Mouse (Mus musculus) heart, adult 2 months (tissue): ENCODE results near the gene Fgf22. TPM values are rescaled to one million over a fixed set of nuclear protein-coding genes. Genes with fewer than 3 reads are reported as not detected.

Source experiments
- DNase-seq, 2 experiments: peaks; one replicate each; pipeline ENCODE4 v3.0.0; 2021
- H3K27ac ChIP-seq: fragments of 200-600 bp; 2 replicates; pipeline ENCODE4 v1.8.1; 2022
- H3K27me3 ChIP-seq: fragments of 200-500 bp; 2 replicates; pipeline ENCODE4 v1.6.1; 2012; ENCODE audit warnings: mild to moderate bottlenecking, low read length, inconsistent platforms, mixed read lengths; ENCODE audit not compliant: control insufficient read depth, insufficient read depth
- H3K36me3 ChIP-seq: fragments of 200-500 bp; 2 replicates; pipeline ENCODE4 v1.6.1; 2012; ENCODE audit warnings: low read length, inconsistent platforms; ENCODE audit not compliant: control insufficient read depth, insufficient read depth
- H3K4me1 ChIP-seq: fragments of 200-500 bp; 2 replicates; pipeline ENCODE4 v1.6.1; 2011; ENCODE audit warnings: low read length; ENCODE audit not compliant: control insufficient read depth, insufficient read depth
- H3K4me3 ChIP-seq: fragments of 200-600 bp; 2 replicates; pipeline ENCODE4 v1.8.1; 2022
- H3K79me2 ChIP-seq: fragments of 200-500 bp; replicated peaks from 2 replicates; pipeline ENCODE4 v1.6.1; 2012; ENCODE audit warnings: mild to moderate bottlenecking, inconsistent platforms, low read length, moderate library complexity, mixed read lengths; ENCODE audit not compliant: control insufficient read depth, insufficient read depth
- H3K9ac ChIP-seq: fragments of 200-500 bp; 2 replicates; pipeline ENCODE4 v1.6.1; 2012; ENCODE audit warnings: low read depth, mild to moderate bottlenecking, control low read depth, inconsistent platforms, low read length, mixed read lengths
- CTCF ChIP-seq: fragments of 200-600 bp; IDR thresholded peaks from 2 replicates; pipeline ENCODE4 v1.8.1; 2022; ENCODE audit warnings: antibody characterized with exemption, mild to moderate bottlenecking, moderate library complexity
- EP300 ChIP-seq: fragments of 200-500 bp; IDR thresholded peaks from 2 replicates; pipeline ENCODE4 v1.6.1; 2011; ENCODE audit warnings: low read depth, low read length, control low read depth; ENCODE audit not compliant: insufficient read depth
- POLR2A ChIP-seq: fragments of 200-500 bp; IDR thresholded peaks from 2 replicates; pipeline ENCODE4 v1.6.1; 2011; ENCODE audit warnings: mild to moderate bottlenecking, low read depth, low read length, control low read depth; ENCODE audit not compliant: insufficient read depth
- WGBS: fragments of 180-500 bp; shearing (Covaris S2); methylation state at CpG from one replicate; pipeline ENCODE4 v1.1.7; 2018; 5-methylcytosine and 5-hydroxymethylcytosine counted together
- intact Hi-C: fragments of 180-260 bp; cut with DNase I; formaldehyde crosslinking; loops from one replicate; pipeline ENCODE4 v1.15.1; 2025
- polyA plus RNA-seq: library from polyadenylated mRNA; depleted of rRNA; stranded (reverse); fragments of >200 nt; gene quantifications from 2 replicates; pipeline ENCODE4 v1.2.3, GENCODE M21; 2012
- total RNA-seq, 2 experiments: library from RNA; stranded (reverse); gene quantifications; 2 replicates each; pipeline ENCODE4 v1.2.3; 2021

Gene Fgf22
- total and polyA plus RNA-seq, 3 experiments: not detected

DNA sequence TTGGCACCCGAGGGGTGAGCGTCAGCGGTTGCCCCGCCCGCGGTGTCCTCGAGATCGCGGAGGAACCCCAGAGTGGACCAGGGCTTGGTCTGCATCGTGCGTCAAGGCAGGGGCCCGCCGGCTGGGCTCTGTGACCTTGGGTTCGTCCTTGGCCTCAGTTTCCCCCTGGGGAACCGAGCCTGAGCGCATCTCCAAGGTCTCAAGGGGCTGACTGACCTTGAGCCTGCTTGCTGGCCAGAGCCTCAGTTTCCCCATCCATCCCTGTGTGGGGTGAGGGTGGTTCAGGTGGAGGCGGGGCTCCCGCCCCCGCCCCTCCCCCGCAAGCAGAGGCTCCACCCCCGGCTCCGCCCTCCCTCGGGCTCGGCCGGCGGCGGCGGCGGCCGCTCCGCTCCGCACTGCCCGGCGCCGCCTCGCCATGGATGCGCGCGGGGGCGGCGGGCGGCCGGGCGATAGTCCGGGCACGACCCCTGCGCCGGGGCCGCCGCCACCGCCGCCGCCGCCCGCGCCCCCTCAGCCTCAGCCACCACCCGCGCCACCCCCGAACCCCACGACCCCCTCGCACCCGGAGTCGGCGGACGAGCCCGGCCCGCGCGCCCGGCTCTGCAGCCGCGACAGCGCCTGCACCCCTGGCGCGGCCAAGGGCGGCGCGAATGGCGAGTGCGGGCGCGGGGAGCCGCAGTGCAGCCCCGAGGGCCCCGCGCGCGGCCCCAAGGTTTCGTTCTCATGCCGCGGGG is 38.5 kb upstream of the Fgf22 start, which contains the start of gene Hcn2:
Hcn2 (plus strand) TSS at position 381 of the 734 bp plus-strand sequence.
- intact Hi-C loops: no loop called here
- Histone ChIP-seq H3K27ac (no peak within 1 kb of the TSS), H3K4me1 (peaks cover 3% of the 10 kb centered on the region; the same call in 1 of the 2 replicates), H3K9ac (peak within 1 kb of the TSS; percentile 28), H3K36me3 (no peaks in the 10 kb centered on the region), H3K4me3 (peak within 1 kb of the TSS; percentile 44), H3K27me3 (peaks cover 4% of the 10 kb centered on the region; the same call in 1 of the 2 replicates), H3K79me2 (no peaks in the 10 kb centered on the region)
- no peak for DNase-seq
- WGBS: 2% methylated on average over 51 of the region's 91 CpGs
- TF ChIP-seq POLR2A: no peak
- no peak for TF ChIP-seq EP300
- TF ChIP-seq CTCF: no peak

- H3K27ac ChIP-seq: no peak overlapping the region
- TF ChIP-seq EP300 (no peak), CTCF (no peak), POLR2A (no peak)
- H3K36me3 ChIP-seq: no peaks in the 10 kb centered on the region
- no peak for DNase-seq
- H3K9ac ChIP-seq: peak overlapping the region; percentile 28
- WGBS: under 1% methylated on average over 43 of the region's 44 CpGs
- peaks cover 3% of the 10 kb centered on the region; the same call in 1 of the 2 replicates for H3K4me1 ChIP-seq
- peak overlapping the region; percentile 44 for H3K4me3 ChIP-seq
- intact Hi-C loops: no loop called here
- H3K27me3 ChIP-seq: peaks cover 4% of the 10 kb centered on the region; the same call in 1 of the 2 replicates
- H3K79me2 ChIP-seq: no peaks in the 10 kb centered on the region
These were observed 37.9 kb upstream of the Fgf22 start for GRCm38 (mm10) chr10:79716988-79717355.

DNA sequence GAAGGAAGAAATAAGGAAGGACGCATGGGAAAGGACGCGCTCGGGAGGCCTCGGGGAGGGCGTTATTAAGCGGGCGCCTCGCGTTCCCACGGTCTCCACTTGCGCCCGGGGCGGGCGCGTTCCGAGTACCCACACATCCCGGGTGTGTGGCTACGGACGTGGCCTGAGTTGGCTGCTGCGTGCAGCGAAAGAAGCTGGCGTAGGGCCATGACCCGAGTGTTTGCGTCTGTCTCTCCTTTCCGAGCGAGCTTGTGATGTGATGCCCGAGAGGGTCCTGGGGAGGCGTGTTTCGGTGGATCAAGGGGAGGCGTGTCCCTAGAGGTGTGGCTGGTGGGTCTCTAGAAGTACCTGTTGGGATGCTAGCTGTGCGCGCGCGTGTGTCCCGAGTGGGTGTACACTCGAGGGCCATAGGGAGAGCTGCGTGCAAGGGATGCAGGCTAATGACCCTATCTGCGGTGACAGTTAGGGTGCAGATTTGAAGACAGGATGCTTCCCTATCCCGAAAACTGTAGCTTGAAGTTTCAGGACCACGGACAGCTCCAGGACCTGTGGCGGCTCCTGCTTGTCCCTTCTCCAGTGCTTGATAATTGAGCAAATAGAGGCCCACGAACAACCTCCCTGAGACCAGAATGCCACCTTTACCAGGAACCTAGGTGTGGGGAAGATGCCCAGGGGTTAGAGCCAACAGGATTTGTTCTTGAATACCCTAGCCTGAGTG is 37.1 kb upstream of the Fgf22 start:
- peak in 1 of 2 experiments; percentile 74 for DNase-seq
- H3K4me3 ChIP-seq: peak overlapping the region; percentile 44; the same call in 1 of the 2 replicates
- H3K36me3 ChIP-seq: no peaks in the 10 kb centered on the region
- H3K4me1 ChIP-seq: no peaks in the 10 kb centered on the region
- intact Hi-C loops: no loop called here
- no peaks in the 10 kb centered on the region for H3K79me2 ChIP-seq
- 3% methylated on average over 43 of the region's 43 CpGs for WGBS
- TF ChIP-seq POLR2A (no peak), CTCF (no peak), EP300 (no peak)
- no peak overlapping the region for H3K27ac ChIP-seq
- H3K9ac ChIP-seq: no peak overlapping the region
- peaks cover 4% of the 10 kb centered on the region; the same call in 1 of the 2 replicates for H3K27me3 ChIP-seq

DNA sequence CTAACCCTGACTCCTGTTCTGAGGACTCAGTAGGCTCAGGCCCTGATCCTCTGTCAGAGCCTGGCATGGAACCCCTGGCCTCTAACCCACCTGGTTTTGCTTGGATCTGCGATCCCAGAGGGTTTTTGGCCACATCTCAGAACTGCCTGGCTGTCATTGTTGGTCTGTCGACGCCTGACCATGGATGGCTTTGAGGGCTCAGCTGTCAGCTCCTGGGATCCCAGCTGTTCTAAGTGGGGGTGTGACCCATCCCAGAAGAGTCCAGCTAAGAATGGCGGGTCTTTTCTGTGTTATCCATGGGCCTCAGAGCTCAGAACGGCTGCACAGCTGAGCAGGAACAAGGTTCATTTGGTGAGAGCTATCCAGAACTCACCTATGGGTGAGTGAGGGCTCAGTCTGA is 33.8 kb upstream of the Fgf22 start:
- H3K9ac ChIP-seq: no peak overlapping the region
- TF ChIP-seq POLR2A: no peak
- no peak for TF ChIP-seq EP300
- TF ChIP-seq CTCF: no peak
- peaks cover 4% of the 10 kb centered on the region; the same call in 1 of the 2 replicates for H3K27me3 ChIP-seq
- H3K27ac ChIP-seq: no peak overlapping the region
- DNase-seq: no peak
- intact Hi-C loops: no loop called here
- no peaks in the 10 kb centered on the region for H3K36me3 ChIP-seq
- 41% methylated on average over 5 of the region's 5 CpGs for whole genome bisulfite sequencing
- no peak overlapping the region for H3K4me3 ChIP-seq
- no peaks in the 10 kb centered on the region for H3K79me2 ChIP-seq
- peaks cover 2% of the 10 kb centered on the region; the same call in 1 of the 2 replicates for H3K4me1 ChIP-seq

GRCm38 (mm10) chr10:79723047-79723446 is 31.8 kb upstream of the Fgf22 start:
- Histone ChIP-seq H3K4me3 (no peak overlapping the region), H3K79me2 (no peaks in the 10 kb centered on the region), H3K36me3 (no peaks in the 10 kb centered on the region), H3K27ac (peak overlapping the region; percentile 56), H3K9ac (no peak overlapping the region), H3K27me3 (no peaks in the 10 kb centered on the region), H3K4me1 (peaks cover 2% of the 10 kb centered on the region; the same call in 1 of the 2 replicates)
- DNase-seq: no peak
- intact Hi-C loops: no loop called here
- WGBS: 40% methylated on average over 6 of the region's 6 CpGs
- no peak for TF ChIP-seq POLR2A
- no peak for TF ChIP-seq CTCF
- no peak for TF ChIP-seq EP300
